Mouse (Mus musculus) lung, adult 2 months (tissue): ENCODE measurements around the gene Rxra.

Experiments used
- CTCF ChIP-seq: fragments of 200-500 bp; IDR thresholded peaks from 2 replicates; pipeline ENCODE4 v1.5.1; 2011; ENCODE audit warnings: mild to moderate bottlenecking, low read length, control low read depth; ENCODE audit not compliant: insufficient read depth
- POLR2A ChIP-seq: fragments of 200-500 bp; IDR thresholded peaks from 2 replicates; pipeline ENCODE4 v1.6.1; 2011; ENCODE audit warnings: low read depth, mild to moderate bottlenecking, control low read depth, low read length, borderline replicate concordance; ENCODE audit errors: extremely low read depth

GRCm38 (mm10) chr2:27682096-27682495, 5.9 kb downstream of the Rxra start:
- no peak for TF ChIP-seq CTCF
- TF ChIP-seq POLR2A, result no peak
